Mouse (Mus musculus): Measurements from ENCODE around the gene Zfp809. TPM values are rescaled to one million over a fixed set of nuclear protein-coding genes. Genes with fewer than 3 reads are reported as not detected.

Gene Zfp809
- total RNA-seq, 2 experiments from 2014 or later: 35.5 to 44.0 TPM

DNA sequence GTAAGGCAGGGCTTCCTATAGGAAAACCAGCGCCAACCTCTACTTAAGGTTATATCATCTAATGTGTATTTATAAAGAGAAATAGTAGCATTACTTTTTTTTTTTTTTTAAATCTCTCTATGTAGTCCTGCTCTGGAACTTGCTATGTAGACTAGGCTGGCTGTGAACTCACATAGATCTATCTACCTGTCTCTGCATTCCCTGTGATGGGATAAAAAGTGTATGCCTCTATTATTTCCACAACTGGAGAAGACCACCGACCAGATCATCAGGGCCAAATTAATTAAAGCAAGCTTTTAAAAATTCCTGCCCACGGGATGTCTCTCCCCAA lies 34.5 kb downstream of the Zfp809 start:
- no peak for DNase-seq (ENCODE audit: low spot score in 2 of 2)

DNA sequence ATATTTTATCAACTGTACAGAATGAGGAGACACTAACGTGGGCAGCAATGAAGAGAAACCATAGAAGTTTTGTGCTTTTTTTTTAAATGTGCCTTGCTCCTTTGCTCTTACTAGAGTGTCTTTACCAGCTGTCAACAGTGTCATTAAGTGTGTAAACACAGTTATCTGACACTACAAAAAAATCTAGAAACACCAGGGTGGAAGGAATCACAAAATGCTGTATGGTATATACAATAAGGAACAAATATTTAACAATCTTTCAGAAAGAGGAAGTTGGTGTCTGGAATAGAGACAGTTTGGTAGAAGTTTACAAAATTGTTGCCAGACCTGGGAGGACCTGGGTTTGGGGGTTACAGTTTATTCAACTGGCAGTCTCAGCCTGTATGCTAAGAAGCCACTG lies 36.1 kb downstream of the Zfp809 start:
- DNase-seq (ENCODE audit: low spot score in 2 of 2): no peak

DNA sequence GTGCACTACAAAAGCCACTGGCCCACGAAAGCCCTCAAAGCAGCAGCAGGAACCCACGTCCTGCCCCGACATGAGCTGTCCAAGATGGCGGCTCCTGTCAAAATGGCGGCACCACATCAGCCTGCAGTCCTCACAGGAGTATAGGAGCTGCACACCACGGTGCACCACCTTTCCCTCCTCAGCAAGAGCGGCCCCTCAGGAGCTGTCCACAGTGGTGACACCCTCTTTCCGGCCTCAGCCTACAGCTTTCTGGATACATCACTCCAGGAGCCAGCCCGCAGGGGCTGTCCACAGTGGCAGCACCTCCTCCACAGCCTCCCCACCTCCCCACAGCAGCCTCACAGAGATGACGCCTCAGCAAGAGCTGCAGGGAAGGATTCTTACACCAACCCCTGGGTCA lies 37.1 kb downstream of the Zfp809 start:
- no peak for DNase-seq (ENCODE audit: low spot score in 2 of 2)

DNA sequence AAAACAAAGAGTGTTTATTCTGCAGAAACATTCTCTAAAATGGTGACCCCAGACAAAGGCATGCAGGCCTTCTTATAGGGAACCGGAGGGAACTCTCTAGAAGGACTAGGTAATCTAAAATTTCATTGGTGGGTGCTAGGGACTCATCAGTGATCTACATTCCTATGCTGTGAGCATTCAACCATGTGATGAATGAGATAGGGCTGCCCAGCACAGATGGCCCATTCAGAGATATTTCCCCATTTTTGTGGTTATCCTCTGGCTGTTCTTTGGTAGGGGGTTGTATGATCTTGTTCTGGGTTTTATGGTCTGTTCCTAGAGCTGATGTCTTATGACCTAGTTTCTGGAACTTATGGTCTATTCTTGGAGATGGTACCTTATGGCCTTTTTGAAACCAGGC lies 43.4 kb downstream of the Zfp809 start:
- DNase-seq (ENCODE audit: low spot score in 2 of 2): no peak

DNA sequence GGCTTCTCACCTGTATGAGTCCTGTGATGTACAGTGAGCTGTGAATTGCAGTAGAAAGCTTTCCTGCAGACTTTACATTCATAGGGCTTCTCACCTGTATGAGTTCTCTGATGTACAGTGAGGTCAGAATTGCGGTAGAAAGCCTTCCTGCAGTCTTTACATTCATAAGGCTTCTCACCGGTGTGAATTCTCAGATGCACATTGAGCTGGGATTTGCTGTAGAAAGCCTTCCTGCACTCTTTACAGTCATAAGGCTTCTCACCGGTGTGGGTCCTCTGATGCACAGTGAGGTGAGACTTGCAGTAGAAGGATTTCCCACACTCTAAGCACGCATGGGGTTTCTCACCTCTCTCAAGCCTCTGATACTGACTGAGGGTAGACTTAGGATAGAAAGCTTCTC lies 53.2 kb downstream of the Zfp809 start:
- no peak for DNase-seq (ENCODE audit: low spot score in 2 of 2)

Other genes with a start within 250 kb of the Zfp809 start
- 10 to 100 TPM; 19.2 to 51.9 TPM for gene Rgl3, start 236.3 kb upstream of the Zfp809 start, total RNA-seq (2021)
- 1 to 10 TPM in 1 of 2 experiments, under 1 TPM in 1; 0.77 to 1.1 TPM for gene Ccdc151, start 223.1 kb upstream of the Zfp809 start, total RNA-seq (2021)
- 100 to 1,000 TPM; 132 to 173 TPM for gene Prkcsh, start 222.9 kb upstream of the Zfp809 start, total RNA-seq (2021)
- 1 to 10 TPM; 2.7 to 2.8 TPM for gene Elavl3, start 173.7 kb upstream of the Zfp809 start, total RNA-seq (2021)
- gene Gm49318, start 154.5 kb upstream of the Zfp809 start, total RNA-seq (2021): under 1 TPM in 1 of 2 experiments, not detected in 1; 0.61 TPM
- 1 to 10 TPM; 8.4 to 8.7 TPM for gene Zfp653, start 154.3 kb upstream of the Zfp809 start, total RNA-seq (2021)
- 10 to 100 TPM; 49.0 to 64.4 TPM for gene Ecsit, start 140.3 kb upstream of the Zfp809 start, total RNA-seq (2021)
- gene Cnn1, start 126.5 kb upstream of the Zfp809 start, total RNA-seq (2021): 1 to 10 TPM in 1 of 2 experiments, under 1 TPM in 1; 0.99 to 2.7 TPM
- gene Elof1, start 108.5 kb upstream of the Zfp809 start, total RNA-seq (2021): 10 to 100 TPM; 73.3 to 81.8 TPM
- 10 to 100 TPM; 46.9 to 92.0 TPM for gene Acp5, start 90.0 kb upstream of the Zfp809 start, total RNA-seq (2021)
- gene Pigyl, start 68.9 kb upstream of the Zfp809 start, total RNA-seq (2021): 10 to 100 TPM; 42.5 to 44.3 TPM
- 1 to 10 TPM; 1.8 to 2.0 TPM for gene Zfp872, start 37.6 kb upstream of the Zfp809 start, total RNA-seq (2021)
- gene Zfp599, start 34.2 kb downstream of the Zfp809 start, total RNA-seq (2021): under 1 TPM; 0.50 to 0.61 TPM
- gene Zfp810, start 81.9 kb downstream of the Zfp809 start, total RNA-seq (2021): 1 to 10 TPM; 4.4 to 4.7 TPM
- gene Anln, start 163.5 kb downstream of the Zfp809 start, total RNA-seq (2021): 1 to 10 TPM; 1.9 to 2.3 TPM
- 1 to 10 TPM; 3.2 to 5.0 TPM for gene 9530077C05Rik, start 185.8 kb downstream of the Zfp809 start, total RNA-seq (2021)
- gene Gm17545, start 228.6 kb downstream of the Zfp809 start, total RNA-seq (2021): not detected
- gene Rp9, start 244.0 kb downstream of the Zfp809 start, total RNA-seq (2021): 10 to 100 TPM; 31.6 to 35.5 TPM